Mouse (Mus musculus) regulatory T cell (primary cell): Measurements from ENCODE around the gene Ccdc65.

Source experiments
- in situ Hi-C: fragments of 300-600 bp; cut with MboI, MseI; formaldehyde crosslinking; loops from one replicate; pipeline ENCODE4 v1.15.1; 2025; ENCODE audit warnings: high pct_unique_total_duplicates

The Ccdc65 gene

DNA sequence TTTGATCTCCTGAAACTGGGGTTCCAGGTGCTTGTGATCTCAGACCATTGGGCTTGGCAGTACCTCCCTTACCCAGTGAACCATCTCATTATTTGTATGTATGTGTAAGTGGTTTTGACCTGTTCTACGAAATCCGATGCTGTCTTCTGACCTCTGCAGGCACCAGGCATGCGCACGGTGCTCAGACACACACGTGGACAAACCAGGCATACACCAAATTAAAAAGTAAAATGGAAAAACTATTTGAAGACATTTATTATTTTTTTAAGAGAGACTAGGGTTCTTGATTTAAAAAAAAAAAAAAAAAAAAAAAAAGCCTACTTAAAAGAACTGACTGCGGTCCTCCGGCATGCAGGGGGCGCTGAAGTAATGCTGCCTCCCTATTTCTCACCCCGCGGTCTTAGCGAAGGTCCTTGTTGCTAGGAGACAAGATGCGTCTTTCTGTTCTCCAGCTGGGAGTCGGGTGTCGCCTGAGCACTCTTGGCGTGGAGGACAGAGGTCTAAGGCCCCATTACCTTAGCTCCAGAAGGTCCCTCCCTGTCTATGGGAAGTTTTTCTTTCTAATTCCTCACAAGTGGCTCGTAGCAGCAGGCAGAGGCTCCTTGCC, at the start of gene Ccdc65:
Ccdc65 (plus strand) TSS at position 442 of the 607 bp plus-strand sequence.
- in situ Hi-C loops: loop anchor here (5.0 kb wide), 2 partner anchors 36 to 89 kb away; no protein-coding TSS in a partner anchor

DNA sequence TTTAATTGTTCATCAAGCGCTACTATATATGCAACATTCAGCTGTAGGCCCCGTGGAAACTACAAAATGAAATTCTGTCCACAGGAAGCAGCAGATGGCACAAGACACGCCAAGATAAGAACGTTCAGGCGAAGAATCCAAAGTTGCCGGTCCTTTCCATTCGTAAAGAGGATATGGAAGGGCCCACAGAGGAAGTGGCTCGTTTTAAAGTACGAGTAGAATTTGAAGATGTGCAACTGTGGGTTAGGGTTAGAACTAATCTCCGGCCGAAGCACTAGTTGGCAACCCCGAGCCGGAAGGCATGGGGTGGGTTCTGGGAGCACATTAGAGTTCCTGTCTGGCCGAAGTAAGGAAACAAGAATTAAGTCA, 45.8 kb upstream of the Ccdc65 start:
- in situ Hi-C loops: no loop called here

GRCm38 (mm10) chr15:98662567-98663545, 45.2 kb upstream of the Ccdc65 start, which contains the start of gene Ddx23:
Ddx23 (minus strand) TSS chr15:98662894.
- in situ Hi-C loops: no loop called here

DNA sequence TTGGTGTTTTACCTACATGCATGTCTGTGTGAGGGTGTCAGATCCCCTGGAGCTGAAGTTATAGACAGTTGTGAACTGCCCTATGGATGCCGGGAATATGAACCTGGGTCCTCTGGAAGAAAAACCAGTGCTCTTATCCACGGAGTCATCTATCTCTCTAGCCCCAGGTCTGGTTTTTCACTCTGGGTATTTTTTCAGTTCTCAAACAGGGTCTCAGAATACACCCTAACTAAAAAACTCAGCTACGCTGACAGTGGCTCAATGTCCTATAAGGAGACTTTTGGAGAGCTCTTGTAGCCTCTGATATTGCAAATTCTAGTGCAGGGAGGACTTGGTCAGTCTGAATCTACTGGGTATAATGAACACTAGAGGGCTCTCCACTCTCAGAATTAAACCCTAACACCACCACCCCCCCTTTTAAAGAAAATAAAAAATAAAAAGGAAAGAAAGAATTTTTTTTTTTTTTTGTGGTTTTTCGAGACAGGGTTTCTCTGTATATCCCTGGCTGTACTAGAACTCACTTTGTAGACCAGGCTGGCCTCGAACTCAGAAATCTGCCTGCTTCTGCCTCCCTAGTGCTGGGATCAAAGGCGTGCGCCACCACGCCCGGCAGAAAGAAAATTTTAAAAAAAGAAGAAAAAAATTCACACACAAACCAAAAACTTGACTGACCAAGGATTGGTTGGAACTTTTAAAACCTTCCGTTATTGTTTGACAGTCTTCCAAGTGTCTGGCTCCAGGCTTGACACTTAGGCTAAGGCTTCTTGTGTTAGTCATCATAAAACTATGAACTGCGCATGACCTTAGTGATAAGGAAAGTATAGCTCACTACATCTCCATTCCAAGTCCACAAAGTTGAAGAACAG, 43.7 kb upstream of the Ccdc65 start:
- in situ Hi-C loops: no loop called here

DNA sequence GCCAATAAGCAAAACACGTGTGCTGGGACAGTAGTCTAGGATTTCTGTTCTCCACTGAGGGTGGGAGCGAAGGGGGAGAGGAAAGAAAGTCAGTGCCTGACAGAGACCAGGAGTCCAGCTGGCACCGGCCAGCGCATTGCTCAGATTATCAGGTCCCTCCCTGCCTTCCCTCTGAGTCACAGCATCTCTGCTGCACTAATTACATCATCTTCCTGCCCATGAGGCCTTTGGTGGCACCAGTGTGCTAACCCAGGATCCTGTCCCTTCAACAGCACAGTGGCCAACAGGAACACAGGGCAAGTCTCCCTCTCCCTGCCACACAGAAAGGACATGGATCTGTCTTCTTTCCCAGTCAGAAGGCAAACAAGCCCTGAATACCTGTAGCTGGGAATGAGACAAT, 35.4 kb upstream of the Ccdc65 start:
- in situ Hi-C loops: loop anchor here (5.0 kb wide), 1 partner anchor 35 kb away; the partner anchor contains the start of gene Ccdc65

- in situ Hi-C loops: loop anchor here (5.0 kb wide), 1 partner anchor 34 kb away; the partner anchor contains the start of gene Ccdc65
Measured at GRCm38 (mm10) chr15:98673732-98674131, 34.3 kb upstream of the Ccdc65 start.

DNA sequence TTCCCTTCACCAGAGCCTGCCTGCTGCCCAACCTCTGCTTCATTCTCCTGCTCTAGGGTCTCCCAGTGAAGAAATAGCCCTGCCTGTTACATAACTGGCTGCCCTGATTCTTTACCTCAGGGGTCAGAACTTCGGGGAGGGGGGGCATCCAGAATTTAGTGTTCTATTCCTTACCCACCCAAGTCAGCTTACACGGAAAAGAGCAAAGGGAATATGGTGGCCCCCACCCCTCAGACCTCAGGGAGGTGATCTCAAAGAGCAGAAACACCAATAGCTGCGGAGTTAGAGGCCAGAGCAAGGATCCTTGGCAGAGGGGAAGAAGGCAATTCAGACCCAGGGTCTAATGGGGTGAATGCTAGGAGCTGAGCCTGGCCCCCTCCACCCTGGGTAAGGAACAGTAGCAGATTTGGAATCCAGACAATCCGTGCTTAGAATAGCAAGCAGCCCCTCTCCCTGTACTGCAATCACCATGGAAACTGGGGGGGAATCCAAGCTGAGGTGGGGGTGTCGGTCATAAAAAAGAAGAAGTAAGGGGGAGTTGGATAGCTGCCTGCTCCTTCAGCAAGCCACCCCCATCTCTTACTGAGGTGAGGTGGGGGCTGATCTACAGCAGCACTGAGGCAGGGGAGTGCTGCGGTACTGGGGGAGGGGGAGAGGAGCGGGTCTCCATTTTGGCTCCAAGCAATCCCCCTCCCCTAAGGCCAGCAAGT, 33.6 kb upstream of the Ccdc65 start:
- in situ Hi-C loops: loop anchor here (5.0 kb wide), 1 partner anchor 33 kb away; the partner anchor contains the start of gene Ccdc65

DNA sequence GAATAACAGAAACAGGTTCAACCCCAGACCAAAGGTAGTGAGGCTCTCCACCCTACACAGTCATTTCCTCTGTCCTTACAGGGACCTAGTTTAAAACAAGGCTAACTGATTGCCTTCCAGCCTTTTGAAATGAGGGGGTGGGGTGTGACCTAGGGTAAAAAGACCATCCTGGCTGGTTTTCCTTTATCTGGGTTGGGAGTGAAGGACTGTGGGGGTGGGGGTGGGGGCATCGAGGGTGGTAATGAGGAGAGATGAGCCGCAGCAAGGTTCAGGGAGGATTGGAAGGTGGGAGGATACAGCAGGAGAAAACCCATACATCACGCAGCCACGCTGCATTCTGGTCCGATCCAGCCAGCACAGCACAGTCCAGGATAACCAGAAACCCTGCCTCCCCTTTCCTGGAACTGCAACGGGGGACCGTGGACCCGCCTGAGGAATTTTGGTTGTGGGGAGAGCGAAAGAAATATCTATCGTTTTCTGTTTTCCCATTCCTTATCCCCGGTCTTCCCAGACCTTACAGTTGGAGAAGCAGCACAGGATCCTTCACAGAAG, 32.9 kb upstream of the Ccdc65 start:
- in situ Hi-C loops: loop anchor here (5.0 kb wide), 1 partner anchor 32 kb away; the partner anchor contains the start of gene Ccdc65

DNA sequence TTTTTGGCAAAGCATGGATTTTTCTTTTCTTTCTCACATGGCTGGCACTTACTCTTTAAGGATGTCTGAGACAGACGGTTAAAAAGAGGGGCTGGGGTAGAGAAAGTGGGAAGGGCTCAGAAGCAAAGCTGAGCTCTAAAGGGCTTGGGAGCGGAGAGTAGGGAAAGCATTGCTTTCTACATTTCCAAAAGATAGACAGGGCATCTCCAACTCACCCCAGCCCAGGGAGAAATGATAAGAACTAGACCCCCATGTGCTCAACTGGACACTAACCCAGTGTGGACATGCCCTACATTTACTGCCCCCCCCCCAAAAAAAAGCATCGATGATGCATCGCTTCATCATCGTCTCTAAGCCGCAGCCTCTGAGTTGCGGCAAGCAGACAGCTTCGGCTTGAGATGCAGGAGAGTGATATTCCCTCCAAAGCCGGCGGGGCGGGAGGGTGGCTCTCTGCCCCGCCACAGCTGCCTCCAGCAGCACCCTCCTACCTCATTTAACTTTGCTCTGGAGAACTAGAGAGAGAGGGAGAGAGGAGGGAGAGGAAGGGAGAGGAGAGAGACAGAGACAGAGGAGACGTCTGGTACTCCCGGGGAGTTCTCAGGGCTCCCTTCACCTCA, 32.3 kb upstream of the Ccdc65 start:
- in situ Hi-C loops: no loop called here

GRCm38 (mm10) chr15:98676471-98676870, 31.5 kb upstream of the Ccdc65 start:
- in situ Hi-C loops: no loop called here

GRCm38 (mm10) chr15:98676940-98677728, 30.9 kb upstream of the Ccdc65 start, which contains the start of gene Rnd1:
Rnd1 (minus strand) TSS chr15:98677461.
- in situ Hi-C loops: no loop called here

DNA sequence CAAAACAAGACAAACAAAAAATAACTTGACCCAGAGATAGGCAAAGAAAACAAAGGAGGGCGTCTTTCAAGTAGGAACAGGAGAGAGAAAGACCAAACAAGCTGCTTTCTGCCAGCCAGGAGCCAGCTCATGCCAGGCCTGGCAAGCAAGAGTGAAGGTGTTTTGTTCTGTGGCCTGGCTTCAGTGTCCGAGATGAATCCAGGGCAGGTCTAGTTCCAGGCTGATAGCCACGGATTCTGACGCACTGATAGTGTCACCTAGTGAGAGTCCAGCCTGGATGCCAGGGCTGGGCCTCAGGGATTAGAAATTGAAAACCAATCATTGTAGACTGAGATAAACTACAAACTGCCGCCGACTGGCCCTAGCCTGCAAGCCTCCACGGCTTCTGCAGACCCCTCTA, 30.0 kb upstream of the Ccdc65 start:
- in situ Hi-C loops: no loop called here

- in situ Hi-C loops: no loop called here
Measured at GRCm38 (mm10) chr15:98680660-98681059, 27.3 kb upstream of the Ccdc65 start.

GRCm38 (mm10) chr15:98681633-98682032, 26.4 kb upstream of the Ccdc65 start:
- in situ Hi-C loops: no loop called here

- in situ Hi-C loops: no loop called here
Measured at GRCm38 (mm10) chr15:98683177-98683576, 24.8 kb upstream of the Ccdc65 start.

DNA sequence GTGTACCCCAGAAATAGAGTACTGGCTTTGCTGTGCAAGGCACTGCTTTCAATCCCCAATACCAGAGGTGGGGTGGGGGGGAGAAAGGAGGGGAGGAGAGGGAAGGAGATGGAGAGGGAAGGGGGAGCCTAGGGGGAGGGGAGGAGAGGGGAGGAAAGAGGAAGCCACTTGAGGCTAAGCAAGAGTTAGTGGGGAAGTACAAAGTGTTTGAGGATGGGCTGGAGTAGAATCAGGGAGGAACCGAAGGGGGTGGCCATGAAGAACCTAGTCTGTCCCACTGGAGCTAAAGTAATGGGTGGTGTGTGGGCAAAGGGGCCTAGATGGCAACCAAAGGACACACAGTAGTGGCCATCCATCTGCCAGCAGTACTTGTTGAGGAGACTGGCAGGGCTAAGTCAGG, 24.3 kb upstream of the Ccdc65 start:
- in situ Hi-C loops: no loop called here

- in situ Hi-C loops: no loop called here
Measured at GRCm38 (mm10) chr15:98685926-98686325, 22.1 kb upstream of the Ccdc65 start.

GRCm38 (mm10) chr15:98689682-98690081, 18.3 kb upstream of the Ccdc65 start:
- in situ Hi-C loops: loop anchor here (5.0 to 10.0 kb wide), 2 partner anchors 37 to 515 kb away; no protein-coding TSS in a partner anchor
